Mouse (Mus musculus) T-helper 1 cell (primary cell): Measurements from ENCODE around the gene B4galt7.
"Not testable (repeated sequence)": the region's sequence is repeated elsewhere in the genome, so short reads cannot be mapped to it uniquely, and the experiment has no call there.

Experiments
- in situ Hi-C: fragments of 300-600 bp; cut with MboI, MseI; formaldehyde crosslinking; loops from one replicate; pipeline ENCODE4 v1.15.1; 2025; ENCODE audit warnings: high pct_unique_total_duplicates

B4galt7 gene

GRCm38 (mm10) chr13:55599566-55600540 lies at the start of gene B4galt7:
Gene B4galt7, plus strand, starts transcription at chr13:55599896.
- in situ Hi-C loops, result loop anchor here (5.0 kb wide), 2 partner anchors 37 to 493 kb away; partner anchors contain the start of genes Ddx46 and Zfp346

- in situ Hi-C loops, result loop anchor here (5.0 kb wide), 1 partner anchor 49 kb away; no protein-coding TSS in a partner anchor
Observed at GRCm38 (mm10) chr13:55555921-55556320, 43.8 kb upstream of the B4galt7 start.

- in situ Hi-C loops, result loop anchor here (5.0 kb wide), 1 partner anchor 50 kb away; no protein-coding TSS in a partner anchor
Observed at GRCm38 (mm10) chr13:55557499-55557898, 42.2 kb upstream of the B4galt7 start.

GRCm38 (mm10) chr13:55563266-55563879 lies 36.3 kb upstream of the B4galt7 start:
- in situ Hi-C loops, result no loop called here

- in situ Hi-C loops, result no loop called here
Observed at GRCm38 (mm10) chr13:55567001-55567400, 32.7 kb upstream of the B4galt7 start.

GRCm38 (mm10) chr13:55567949-55568348 lies 31.7 kb upstream of the B4galt7 start:
- in situ Hi-C loops, result no loop called here

- in situ Hi-C loops, result not testable (repeated sequence)
Observed at GRCm38 (mm10) chr13:55568524-55568923, 31.2 kb upstream of the B4galt7 start.

GRCm38 (mm10) chr13:55569726-55570285 lies 29.9 kb upstream of the B4galt7 start:
- in situ Hi-C loops, result no loop called here

- in situ Hi-C loops, result no loop called here
Observed at GRCm38 (mm10) chr13:55570286-55570973, 29.3 kb upstream of the B4galt7 start.

GRCm38 (mm10) chr13:55571027-55571751 lies 28.5 kb upstream of the B4galt7 start, which contains the start of gene Fam193b:
Gene Fam193b, minus strand, starts transcription at chr13:55571120.
- in situ Hi-C loops, result no loop called here

- in situ Hi-C loops, result no loop called here
Observed at GRCm38 (mm10) chr13:55571977-55572376, 27.7 kb upstream of the B4galt7 start.

- in situ Hi-C loops, result no loop called here
Observed at GRCm38 (mm10) chr13:55573432-55573831, 26.3 kb upstream of the B4galt7 start, which contains the start of gene Tmed9. Gene Tmed9, plus strand, starts transcription at chr13:55573732.

- in situ Hi-C loops, result no loop called here
Observed at GRCm38 (mm10) chr13:55574321-55574720, 25.4 kb upstream of the B4galt7 start.

GRCm38 (mm10) chr13:55575932-55576331 lies 23.8 kb upstream of the B4galt7 start:
- in situ Hi-C loops, result no loop called here

GRCm38 (mm10) chr13:55576872-55577271 lies 22.8 kb upstream of the B4galt7 start:
- in situ Hi-C loops, result not testable (repeated sequence)

GRCm38 (mm10) chr13:55578086-55578485 lies 21.6 kb upstream of the B4galt7 start:
- in situ Hi-C loops, result no loop called here

- in situ Hi-C loops, result no loop called here
Observed at GRCm38 (mm10) chr13:55591961-55592490, 7.7 kb upstream of the B4galt7 start.

GRCm38 (mm10) chr13:55592512-55593253 lies 7.0 kb upstream of the B4galt7 start:
- in situ Hi-C loops, result no loop called here

GRCm38 (mm10) chr13:55593254-55593747 lies 6.4 kb upstream of the B4galt7 start:
- in situ Hi-C loops, result no loop called here
